Mouse (Mus musculus): ENCODE data around the gene Kif5c.

Kif5c gene

DNA sequence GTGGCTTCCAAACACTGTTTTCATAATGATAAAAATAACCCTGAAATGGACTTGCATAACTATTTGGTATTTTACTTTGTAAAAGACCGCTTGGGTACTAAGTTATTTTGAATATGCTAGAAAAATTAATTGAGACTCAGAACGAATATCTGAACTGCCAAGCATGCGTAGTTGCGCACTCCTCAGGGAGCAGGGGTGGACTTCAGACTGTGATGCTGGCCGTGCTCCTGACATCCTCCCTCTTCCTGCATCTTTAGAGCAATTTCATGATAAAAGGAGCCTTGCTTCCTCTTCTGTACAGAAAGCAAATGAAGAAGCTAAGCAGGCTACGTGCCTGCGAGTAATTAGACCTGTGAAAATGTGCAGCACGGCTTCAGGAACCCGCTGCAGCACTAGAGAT, 101.2 kb downstream of the Kif5c start:
- DNase-seq (ENCODE audit: low read depth, low spot score), result no peak

DNA sequence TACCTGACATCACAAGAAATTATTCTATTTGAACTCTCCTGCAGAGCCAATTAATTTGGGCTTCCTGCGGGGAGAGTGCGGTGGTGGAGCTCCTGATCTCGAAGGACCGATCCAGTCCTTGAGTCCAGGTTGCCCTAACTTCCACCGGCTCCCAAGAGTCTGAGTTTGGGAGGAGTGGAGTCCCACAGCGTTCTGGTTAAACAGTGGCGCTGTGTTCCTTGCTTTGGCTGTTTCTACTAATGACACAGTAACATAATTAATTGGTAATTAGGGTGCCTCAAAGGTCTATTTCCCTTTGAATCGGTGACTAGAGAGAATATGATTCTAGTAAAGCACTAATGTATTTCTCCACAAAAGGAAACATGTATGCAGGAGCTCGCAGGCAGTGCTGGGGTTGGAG, 103.2 kb downstream of the Kif5c start:
- no peak for DNase-seq (ENCODE audit: low read depth, low spot score)

GRCm38 (mm10) chr2:49722983-49723382, 103.9 kb downstream of the Kif5c start:
- no peak for DNase-seq (ENCODE audit: low read depth, low spot score)

DNA sequence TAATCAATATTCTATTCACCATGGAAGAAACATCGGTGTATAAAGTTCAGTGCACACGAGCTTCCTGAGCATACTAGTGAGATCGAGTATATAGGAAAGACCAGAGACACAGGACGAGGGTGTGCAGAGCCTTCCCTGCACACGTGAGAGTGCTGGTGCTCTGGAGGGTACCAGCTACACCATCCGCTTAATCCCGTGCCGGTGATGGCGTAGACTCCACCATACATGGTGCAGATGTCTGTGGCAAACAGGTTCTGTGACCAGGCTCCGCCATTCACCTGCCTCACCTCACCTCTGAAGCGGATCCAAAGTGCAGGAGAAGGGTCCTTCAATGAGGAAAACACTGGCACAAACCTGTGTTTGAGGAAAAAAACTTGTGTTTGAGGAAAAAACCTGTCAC, 107.6 kb downstream of the Kif5c start:
- DNase-seq (ENCODE audit: low read depth, low spot score), result no peak

- peak; percentile 76 for DNase-seq (ENCODE audit: low read depth, low spot score)
Observed at GRCm38 (mm10) chr2:49727199-49727598, 108.1 kb downstream of the Kif5c start.

- no peak for DNase-seq (ENCODE audit: low read depth, low spot score)
Observed at GRCm38 (mm10) chr2:49727686-49728085, 108.6 kb downstream of the Kif5c start.

- DNase-seq (ENCODE audit: low read depth, low spot score), result no peak
Observed at GRCm38 (mm10) chr2:49728896-49729610, 110.0 kb downstream of the Kif5c start.

- no peak for DNase-seq (ENCODE audit: low read depth, low spot score)
Observed at GRCm38 (mm10) chr2:49729611-49729969, 110.5 kb downstream of the Kif5c start.

GRCm38 (mm10) chr2:49730183-49730582, 111.1 kb downstream of the Kif5c start:
- no peak for DNase-seq (ENCODE audit: low read depth, low spot score)

GRCm38 (mm10) chr2:49732745-49733655, 113.9 kb downstream of the Kif5c start:
- no peak for DNase-seq (ENCODE audit: low read depth, low spot score)

DNA sequence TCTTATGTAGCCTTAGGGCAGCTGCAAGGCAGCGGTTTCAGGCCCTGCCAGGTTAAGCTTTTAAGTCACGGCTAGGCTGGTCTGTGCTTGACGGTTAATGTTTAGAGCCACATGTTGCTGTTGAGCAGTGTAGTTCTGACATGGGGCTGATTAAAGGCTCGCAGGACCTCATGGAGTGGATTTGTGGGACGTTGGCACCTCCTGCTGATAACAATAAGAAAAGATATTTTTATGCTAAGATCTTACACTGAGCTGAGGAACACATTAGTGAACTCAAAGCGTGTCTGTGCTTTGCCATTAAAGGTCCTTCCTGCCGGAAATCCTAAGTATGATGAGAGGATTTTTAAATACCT, 114.5 kb downstream of the Kif5c start:
- no peak for DNase-seq (ENCODE audit: low read depth, low spot score)

DNA sequence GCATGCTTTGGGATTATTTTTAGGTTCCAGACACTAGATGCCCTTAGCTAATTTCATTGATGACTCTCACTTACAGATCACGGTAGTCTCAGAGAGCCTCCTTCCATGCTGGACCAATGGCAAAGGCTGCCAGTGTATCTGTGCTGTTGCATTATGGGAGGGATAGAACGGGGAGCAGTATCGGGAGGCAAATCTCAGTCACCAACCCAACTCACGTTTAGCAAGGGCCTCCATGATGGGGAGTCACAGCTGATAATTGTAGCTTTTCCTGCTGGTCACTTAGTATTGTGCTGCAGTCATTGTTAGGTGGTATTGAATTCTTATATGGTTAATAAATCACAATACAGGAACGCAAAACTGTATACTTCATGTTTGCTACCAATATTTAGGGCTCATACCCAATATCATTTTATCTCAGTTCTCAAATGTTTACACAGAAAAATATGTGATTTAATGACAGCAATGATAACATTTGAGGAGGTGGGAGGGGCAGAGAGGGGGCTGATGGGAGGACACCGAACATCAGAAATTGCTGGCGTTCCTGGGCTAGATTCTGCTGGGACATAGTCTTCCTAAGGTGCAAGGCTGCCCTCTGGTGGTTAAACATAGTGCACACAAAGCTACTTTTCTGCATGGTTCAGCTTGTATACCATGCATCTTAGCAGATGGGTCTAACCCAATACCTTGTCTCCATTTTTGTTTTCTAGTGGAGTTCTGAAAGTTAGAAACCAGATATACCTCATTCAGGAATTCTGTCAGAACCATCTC, 115.1 kb downstream of the Kif5c start:
- peak; percentile 87 for DNase-seq (ENCODE audit: low read depth, low spot score)

DNA sequence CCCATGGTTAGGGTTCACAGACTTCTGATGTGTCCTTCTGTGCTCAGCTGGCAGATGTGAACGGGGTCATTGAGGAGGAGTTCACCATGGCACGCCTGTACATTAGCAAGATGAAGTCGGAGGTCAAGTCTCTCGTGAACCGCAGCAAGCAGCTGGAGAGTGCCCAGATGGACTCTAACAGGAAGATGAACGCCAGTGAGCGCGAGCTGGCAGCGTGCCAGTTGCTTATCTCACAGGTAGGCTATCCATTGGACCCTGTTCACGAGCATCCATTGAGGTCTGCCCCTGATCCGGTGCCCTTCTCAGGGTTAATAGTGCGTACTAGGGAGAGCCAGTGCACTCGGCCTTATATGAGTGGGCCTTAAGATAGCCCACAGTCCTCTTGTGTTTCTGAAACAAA, 116.3 kb downstream of the Kif5c start:
- no peak for DNase-seq (ENCODE audit: low read depth, low spot score)

DNA sequence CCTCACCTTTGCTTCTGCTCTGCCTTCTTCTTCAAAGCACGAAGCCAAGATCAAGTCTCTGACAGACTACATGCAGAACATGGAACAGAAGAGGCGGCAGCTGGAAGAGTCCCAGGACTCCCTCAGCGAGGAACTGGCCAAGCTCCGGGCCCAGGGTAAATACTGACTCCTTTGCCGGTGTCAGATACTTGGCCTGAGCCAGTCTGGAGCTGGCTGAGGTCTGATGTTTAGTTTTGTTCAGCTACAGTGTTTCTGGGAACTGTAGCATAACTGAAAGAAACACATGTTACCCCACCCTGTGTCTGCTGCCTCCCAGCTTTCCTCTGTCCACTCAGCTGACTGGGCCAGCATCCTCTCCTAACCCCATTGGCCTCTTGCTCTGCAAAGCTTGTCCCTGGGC, 119.9 kb downstream of the Kif5c start:
- DNase-seq (ENCODE audit: low read depth, low spot score), result no peak

GRCm38 (mm10) chr2:49741026-49741425, 121.9 kb downstream of the Kif5c start:
- DNase-seq (ENCODE audit: low read depth, low spot score), result no peak

GRCm38 (mm10) chr2:49741895-49742734, 123.0 kb downstream of the Kif5c start:
- DNase-seq (ENCODE audit: low read depth, low spot score), result no peak

DNA sequence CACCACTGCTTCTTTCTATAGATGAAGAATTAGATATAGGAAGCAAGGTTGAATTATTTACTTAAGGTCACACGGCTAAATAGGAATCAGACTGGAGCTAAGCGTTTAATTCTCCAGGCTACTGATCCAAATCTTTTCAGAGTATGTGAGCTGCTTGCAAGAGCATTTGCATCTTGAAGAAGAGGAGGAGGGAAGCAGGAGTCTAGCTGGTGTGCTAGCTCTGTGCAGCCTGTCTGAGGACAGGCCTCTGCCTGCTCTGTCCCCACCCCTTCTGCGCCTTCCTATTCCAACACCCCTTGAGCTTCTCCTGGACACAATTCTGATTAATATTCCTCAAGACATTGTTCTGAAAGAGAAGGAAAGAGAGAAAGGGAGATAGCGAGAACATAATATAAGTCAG, 123.8 kb downstream of the Kif5c start:
- DNase-seq (ENCODE audit: low read depth, low spot score), result no peak

- no peak for DNase-seq (ENCODE audit: low read depth, low spot score)
Observed at GRCm38 (mm10) chr2:49743775-49744174, 124.7 kb downstream of the Kif5c start.

DNA sequence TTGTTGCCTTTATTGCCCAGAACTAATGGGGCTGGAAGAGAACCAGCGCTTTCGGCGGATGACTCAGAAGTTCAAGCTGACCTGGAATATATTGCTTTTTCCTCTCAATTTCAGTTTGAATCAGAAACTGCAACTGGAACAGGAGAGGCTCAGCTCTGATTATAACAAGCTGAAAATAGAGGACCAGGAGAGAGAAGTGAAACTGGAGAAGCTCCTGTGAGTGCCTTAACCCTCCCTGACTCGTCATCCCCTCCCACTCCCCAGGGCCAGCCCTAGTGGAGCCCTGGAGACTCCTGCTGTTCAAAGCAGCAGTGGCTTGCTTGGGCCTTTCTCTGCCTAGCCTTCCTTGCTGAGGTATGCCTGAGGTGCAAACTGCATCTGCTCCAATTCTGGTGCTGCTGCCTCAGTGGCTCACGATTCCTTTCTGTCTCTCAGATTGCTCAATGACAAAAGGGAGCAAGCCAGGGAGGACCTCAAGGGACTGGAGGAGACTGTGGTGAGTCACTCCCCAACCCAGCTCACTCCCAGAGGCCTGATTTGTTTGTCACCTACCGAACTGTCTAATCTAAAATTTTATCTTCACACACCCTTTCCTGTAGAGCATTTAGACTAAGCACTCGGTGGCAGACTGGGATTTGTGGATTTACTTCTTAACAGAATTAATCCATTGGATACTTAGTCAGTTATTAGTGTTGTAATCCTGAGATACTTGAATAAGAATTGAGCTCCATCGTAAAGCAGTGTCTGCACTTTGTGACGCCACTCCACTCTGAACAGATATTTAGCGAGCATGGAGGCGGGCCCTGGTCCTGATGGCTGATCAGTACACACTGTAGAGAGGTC, 125.4 kb downstream of the Kif5c start:
- no peak for DNase-seq (ENCODE audit: low read depth, low spot score)

DNA sequence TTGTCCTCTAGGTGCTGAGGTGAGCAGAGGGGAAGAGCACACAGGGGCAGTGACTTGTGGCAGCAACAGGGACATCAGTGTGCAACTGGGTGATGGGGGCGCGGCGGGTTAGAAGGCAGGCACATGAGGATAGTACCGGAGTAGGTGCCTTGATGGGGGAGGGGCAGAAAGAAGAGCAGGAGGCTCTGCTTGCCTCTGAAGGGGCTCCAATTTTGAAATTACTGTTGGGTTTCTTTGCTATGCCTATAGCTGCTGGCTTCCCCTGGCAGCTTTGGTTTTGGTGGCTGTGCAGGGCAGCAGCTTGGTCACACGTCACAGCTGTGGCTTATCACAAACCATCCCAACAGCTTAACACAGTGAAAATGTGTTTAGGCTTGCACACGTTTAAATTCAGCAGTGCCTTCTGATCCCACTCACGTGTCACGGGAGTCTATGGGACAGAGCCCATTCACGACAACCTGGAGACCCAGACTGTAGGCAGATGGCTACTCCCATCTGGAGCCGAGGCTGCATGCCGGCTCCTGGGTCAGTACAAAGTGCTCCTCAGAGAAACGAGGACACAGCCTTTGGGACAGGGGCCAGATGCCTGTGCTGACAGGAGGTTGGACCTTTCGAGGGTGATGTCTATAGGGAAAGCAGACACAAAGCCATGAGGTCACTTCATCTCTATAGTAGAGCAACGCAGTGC, 126.1 kb downstream of the Kif5c start:
- DNase-seq (ENCODE audit: low read depth, low spot score), result no peak
